Mouse (Mus musculus) splenic B cell, adult 2 months (primary cell): ENCODE data around the gene Pigk.
A peak's percentile ranks its signal among the peaks of the same experiment; 100 is the strongest.

Experiments used
- DNase-seq: peaks from one replicate; pipeline ENCODE4 v3.0.0-alpha.2; 2011; ENCODE audit warnings: low read depth, low spot score
- H3K27me3 ChIP-seq: 2 replicates; pipeline ENCODE4 v1.6.1; 2012; ENCODE audit warnings: mild to moderate bottlenecking, low read length, moderate library complexity, mixed read lengths; ENCODE audit not compliant: control insufficient read depth, poor library complexity, insufficient read depth, severe bottlenecking
- H3K36me3 ChIP-seq: 2 replicates; pipeline ENCODE4 v1.6.1; 2012; ENCODE audit warnings: mild to moderate bottlenecking, low read length, moderate library complexity, mixed read lengths; ENCODE audit not compliant: control insufficient read depth, poor library complexity, insufficient read depth, severe bottlenecking

The Pigk gene

DNA sequence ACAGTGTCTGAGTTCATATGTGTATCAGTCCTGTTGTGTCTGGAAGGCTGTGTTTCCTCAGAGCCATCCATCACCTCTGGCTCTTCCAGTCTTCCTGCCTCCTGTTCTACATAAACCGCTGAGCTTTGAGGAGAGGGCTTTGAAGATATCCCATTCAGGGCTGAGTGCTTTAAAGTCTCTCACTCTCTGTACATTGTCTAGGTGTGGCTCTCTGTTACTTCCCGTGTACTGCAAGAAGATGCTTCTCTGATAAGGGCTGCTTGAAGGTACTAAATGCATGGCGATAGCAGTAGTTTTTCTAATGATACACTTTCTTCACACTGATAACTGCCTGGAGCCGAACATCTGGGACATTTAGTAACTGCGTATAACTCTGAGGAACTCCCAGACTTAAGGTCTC, 242.1 kb downstream of the Pigk start:
- Histone ChIP-seq H3K36me3 (no peaks in the 10 kb centered on the region), H3K27me3 (no peaks in the 10 kb centered on the region)
- no peak for DNase-seq

DNA sequence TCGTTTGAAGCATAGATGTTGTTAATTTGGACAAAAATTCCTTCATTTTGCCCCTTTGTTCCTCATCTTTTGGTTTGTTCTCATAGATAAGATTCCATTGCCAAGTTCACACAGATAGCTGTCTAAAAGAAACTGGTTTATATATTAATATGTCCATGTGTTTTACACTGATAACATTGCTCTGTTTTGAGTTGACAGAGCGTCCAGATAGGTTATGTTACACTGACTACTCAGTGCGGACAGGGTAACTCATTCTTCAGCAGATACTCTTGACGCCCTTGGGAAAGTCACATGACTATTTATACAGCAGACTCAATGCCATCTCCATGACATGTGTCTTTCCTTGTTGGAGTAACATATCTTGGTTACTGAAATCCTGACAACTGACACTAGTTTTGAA, 242.9 kb downstream of the Pigk start:
- DNase-seq: no peak
- Histone ChIP-seq H3K27me3 (no peaks in the 10 kb centered on the region), H3K36me3 (no peaks in the 10 kb centered on the region)

DNA sequence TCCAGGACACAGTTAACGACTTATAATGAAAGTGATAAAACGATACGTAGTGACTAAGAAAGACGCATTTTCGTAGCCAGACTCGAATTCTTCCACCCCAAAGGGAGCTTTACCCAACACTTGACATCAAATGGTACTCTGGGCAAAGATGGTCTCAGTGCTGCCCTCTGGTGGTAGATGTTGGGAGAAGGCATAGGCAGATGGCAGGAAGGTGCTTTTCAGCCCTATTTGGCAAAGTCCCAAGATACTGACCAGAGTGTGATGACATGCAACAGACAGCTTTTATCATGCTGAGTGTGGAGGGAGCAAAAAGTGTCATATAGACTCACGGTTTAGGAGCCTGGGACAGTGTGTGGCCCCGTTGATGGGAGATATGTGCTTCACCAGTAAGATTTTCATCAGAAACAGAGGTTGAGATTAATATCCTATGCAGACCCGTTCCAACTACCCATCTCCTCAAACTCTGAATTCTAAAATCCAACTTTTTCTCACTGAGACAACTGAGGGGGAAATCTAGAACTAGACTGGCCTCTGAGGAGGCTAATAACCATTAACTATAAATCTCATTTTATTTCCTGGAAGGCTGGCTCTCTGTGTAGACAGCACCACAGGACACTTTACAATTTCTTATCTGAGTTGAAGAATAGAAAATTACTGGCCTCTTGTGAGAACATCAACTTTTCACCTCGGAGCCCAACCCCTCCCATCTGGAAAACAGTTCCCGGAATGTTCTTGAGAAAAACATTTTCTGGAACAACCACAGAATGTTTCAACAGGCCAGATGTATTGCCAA, 244.7 kb downstream of the Pigk start:
- Histone ChIP-seq H3K27me3 (no peaks in the 10 kb centered on the region), H3K36me3 (no peaks in the 10 kb centered on the region)
- DNase-seq: peak; percentile 83

DNA sequence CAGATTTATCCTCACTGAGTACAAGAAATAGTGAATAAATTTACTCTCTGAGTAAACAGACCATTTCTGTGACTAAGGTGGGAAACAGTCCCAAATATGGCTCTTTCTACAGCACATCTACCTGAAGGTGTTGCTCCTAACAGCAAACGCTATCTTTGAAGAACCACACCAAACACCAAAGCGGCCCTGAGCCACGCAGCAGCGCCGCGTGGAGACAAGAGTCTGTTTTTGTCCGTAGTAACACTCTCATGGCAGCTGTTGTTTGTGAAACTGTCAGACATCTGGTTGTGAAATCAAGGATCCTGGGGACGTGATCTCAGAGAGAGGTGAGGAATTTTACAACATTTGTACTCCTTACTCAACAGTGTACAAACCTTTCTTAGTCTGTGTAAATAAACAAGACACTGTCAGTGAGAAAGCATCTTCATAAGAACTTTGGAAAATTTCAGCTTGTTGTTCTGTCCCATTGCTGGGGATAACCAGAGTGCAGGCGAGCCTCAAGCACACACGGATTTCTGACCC, 248.0 kb downstream of the Pigk start:
- no peak for DNase-seq
- H3K27me3 ChIP-seq: no peaks in the 10 kb centered on the region
- no peaks in the 10 kb centered on the region for H3K36me3 ChIP-seq

DNA sequence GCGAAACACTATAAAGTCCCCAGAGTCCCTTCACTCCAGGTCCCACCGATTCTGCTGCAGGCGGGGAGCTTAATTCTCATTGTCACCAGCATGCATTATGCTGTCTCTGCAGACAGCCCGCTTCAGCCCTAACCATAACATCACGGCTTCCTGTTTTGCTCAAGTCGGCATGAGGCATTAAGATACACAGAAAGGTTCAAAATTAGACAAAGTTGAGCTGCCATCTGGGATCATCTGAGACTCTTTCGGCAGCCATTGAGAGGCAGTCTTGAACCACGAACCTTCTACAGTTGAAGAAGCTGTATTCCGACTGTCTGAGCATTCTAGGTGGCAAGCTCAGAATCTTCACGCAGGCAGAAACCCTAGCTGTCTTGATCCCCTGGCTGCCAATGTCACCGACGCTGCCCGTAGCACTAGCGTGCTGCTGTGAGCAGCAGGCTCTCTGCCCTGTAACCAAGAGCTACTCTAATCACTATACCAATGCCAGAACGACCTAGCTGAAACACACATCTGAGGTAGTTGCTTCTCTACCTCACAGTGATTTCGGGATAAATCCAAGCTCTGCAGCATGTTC, 256.0 kb downstream of the Pigk start:
- Histone ChIP-seq H3K36me3 (no peaks in the 10 kb centered on the region), H3K27me3 (no peaks in the 10 kb centered on the region)
- no peak for DNase-seq

DNA sequence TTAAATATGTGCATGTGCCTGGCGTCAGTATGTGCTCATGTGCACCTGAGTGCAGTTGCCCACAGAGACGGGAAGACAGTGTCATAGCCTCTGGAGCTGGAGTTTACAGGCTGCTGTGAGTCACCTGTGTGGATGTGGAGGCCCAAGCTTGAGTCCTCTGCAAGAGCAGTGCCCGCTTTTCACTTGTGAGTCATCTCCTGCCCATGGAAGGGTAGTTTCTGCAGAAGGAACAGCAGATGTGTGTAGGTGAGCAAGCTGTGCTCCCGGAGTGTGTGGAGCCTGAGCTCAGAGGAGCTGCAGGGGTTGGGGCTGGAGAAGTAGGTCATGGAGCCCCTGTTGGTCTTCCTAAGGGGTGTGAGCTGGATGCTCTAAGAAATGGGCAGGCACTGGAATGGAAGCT, 257.5 kb downstream of the Pigk start:
- no peak for DNase-seq
- Histone ChIP-seq H3K36me3 (no peaks in the 10 kb centered on the region), H3K27me3 (no peaks in the 10 kb centered on the region)

DNA sequence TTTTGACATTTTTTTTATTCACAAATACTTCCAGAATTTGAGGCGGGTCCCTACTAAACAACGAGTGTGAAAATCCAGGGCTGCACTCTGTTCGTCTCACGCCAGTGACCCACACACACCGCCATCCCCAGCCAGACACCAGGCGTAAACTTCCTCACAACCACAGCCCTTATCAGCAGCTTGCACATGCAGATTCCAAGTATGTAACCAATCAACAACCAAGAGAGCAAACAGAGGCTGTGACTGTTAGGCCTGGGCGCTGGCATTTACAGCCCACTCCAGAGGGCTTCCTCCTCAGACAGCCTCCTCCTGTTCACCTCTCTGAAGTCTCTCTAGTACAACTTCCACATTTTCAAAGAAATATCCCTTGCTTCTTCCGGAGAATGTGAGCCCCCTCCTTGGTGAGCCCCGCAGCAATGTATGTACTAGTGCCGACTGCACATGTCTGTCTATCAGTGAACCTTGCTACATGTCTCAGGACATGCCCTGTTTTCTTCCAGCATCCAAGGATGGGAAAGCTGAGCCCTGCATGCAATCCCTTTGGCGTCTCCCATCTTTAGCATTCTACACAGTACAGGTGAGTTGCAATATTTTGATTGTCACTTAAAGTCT, 265.7 kb downstream of the Pigk start:
- DNase-seq: no peak
- Histone ChIP-seq H3K27me3 (no peaks in the 10 kb centered on the region), H3K36me3 (no peaks in the 10 kb centered on the region)

DNA sequence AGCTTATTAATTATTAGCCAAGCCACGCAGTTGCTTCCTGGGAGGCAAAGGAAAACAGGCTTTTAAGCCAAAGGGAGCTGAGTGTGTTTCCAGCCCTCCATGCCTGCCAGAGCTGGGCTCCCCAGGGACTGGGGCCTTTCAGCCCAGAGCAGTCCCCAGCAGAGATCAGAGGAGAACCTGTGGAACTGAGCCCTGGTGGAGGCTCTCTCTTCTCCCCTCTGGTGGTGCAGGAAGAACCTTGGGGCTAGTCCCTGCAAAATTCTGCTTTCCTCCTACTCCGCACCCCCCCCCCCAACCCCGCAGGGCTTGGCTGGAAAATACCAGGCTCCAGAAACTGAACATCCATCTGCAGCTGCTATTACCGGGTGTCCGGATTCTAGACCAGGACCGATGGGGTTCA, 266.5 kb downstream of the Pigk start:
- no peaks in the 10 kb centered on the region for H3K27me3 ChIP-seq
- no peak for DNase-seq
- H3K36me3 ChIP-seq: no peaks in the 10 kb centered on the region

DNA sequence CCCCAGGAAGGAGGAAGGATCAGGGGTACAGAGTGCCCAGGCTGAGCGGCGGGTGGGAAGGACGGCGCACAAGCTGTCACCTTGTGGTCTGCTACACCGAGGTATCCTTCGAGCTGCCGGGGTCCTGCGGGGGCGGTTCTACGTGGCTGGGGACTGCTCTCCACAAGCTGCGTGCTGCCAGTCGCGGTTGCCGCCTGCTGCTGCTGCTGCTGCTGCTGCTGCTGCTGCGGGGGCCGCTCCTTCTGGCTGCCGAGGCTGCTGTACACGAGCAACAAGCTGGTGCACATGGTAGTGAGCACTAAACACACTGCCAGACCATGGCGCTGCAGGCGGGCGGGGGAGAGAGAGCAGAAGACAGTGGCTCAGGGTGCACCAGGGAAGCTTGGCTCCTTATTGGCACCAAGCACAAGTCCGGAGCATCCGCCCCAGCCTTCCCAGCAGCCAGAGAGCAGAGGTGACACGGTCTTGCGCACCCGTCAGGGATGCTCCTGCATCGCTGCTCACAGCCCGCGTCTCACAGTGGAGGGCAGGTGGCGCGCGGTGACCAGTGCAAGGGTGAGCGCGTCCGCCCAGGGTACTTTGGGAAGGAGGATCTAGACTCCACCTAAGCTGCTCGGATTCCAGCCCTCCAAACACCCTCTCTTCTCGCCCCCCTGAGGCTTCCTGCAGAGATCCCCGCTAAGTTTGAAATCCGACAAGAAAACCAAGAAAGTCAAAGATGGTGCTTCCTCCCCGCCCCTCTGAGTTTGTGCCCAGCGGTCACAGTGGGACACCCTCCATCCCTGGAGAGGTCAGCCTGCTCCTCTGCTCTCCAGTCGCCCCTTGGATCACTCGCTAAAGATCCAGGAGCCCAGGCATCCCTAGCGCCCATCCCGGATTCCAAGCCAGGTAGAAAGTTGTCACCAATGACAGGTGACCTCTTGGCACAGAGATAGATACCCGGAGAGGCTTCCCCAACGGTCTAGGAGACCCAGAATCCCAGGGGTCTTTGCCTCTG, 267.4 kb downstream of the Pigk start:
- Histone ChIP-seq H3K36me3 (no peaks in the 10 kb centered on the region), H3K27me3 (no peaks in the 10 kb centered on the region)
- DNase-seq: no peak

DNA sequence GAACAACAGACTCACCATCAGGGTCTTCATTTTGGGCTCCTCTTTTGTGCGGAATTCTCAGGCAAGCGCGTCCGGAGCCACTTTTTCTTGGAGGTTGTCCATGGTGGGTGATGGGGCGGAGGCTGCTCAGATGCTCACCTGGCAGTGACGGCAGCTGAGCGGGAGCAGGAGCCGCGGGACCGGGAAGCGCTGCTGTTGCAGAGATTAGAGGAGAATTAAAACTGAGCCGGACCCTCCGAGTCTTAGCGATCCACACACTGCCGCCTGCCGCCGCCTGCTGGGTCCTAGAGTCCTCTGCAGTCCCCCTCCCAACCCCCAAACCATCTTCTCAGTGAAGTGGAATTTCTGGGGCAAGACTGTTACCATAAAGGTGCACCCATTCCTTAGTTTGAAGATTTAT, 268.1 kb downstream of the Pigk start, which contains the start of gene St6galnac5:
TSS of gene St6galnac5 (minus strand) at position 259 of the 400 bp plus-strand sequence.
- DNase-seq: no peak
- no peaks in the 10 kb centered on the region for H3K27me3 ChIP-seq
- H3K36me3 ChIP-seq: no peaks in the 10 kb centered on the region

DNA sequence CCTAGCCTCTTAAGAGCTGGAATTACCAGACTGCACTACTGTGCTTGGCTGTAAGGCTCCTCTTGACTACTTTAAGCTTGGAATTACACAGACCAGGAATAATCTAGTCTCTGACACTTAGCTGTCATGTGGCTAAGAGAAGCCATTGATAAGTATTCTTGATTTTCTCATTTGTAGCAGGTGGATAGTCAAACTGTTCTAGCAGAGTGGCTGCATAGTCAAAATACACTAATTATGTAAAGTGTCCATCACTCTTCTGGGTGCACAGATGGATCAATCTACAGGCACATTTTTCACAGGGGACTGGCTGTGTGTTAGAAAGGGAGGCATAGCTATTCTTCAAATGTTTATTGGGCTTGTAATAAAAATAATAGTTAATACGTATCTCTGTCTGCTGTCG, 276.9 kb downstream of the Pigk start:
- DNase-seq: no peak
- Histone ChIP-seq H3K27me3 (no peaks in the 10 kb centered on the region), H3K36me3 (no peaks in the 10 kb centered on the region)

DNA sequence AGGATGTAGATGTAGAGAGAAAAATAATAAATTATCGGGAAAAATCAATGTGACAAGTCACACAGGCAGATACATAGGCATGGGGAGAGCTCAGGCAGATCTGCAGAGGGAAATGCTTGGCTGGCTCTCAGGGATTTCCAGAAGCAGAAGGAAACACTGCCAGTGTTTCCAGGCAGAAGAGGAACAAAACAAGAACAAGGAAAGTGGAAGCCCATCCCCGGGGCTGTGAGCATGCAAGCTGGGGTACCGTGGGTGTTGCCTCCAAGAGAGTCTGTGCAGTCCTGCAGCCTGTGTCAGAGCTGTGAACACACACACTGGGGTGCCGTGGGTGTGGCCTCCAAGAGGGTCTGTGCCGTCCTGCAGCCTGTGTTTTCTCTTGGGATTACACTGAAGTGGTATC, 279.7 kb downstream of the Pigk start:
- Histone ChIP-seq H3K27me3 (no peaks in the 10 kb centered on the region), H3K36me3 (no peaks in the 10 kb centered on the region)
- DNase-seq: no peak

DNA sequence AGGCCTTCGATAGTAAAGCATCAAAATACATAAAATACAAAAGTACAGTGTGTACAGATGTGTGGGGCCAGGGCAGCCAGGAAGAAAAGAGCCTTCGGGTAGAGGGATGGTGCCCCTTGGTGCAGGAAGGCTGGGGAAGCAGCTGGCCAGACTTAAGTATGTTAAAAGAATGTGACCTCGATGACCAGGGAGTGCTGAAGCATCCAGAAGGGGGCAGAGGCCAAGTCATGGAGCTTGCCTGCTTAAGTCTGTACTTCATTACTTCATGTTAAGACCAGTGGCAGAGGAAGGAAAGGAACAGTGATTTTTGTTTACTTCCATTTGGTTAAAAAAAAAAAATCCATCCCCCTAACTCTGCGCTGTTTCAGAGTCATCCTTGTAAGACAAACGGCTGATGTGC, 284.2 kb downstream of the Pigk start:
- Histone ChIP-seq H3K36me3 (no peaks in the 10 kb centered on the region), H3K27me3 (no peaks in the 10 kb centered on the region)
- DNase-seq: no peak

DNA sequence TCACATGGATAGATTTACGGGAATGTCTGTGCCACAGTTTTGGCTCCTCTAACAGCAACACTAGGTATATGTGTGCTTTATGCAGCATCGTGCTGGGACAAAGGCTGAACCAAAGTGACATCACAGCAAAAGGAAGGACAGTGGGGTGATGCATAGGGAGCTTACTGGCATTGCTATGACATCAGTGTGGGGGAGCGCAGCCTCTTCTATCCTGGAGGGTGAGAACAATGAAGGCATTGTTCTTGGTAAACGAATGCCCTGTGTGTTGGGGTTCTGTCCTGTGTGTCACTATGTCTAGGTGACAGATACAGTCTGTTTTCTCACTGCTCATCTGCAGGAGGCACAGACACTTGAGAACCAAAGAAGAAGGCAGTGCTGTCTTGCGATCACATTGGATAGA, 285.0 kb downstream of the Pigk start:
- no peak for DNase-seq
- no peaks in the 10 kb centered on the region for H3K27me3 ChIP-seq
- no peaks in the 10 kb centered on the region for H3K36me3 ChIP-seq
